Mouse (Mus musculus) lung, postnatal 0 days (tissue): ENCODE measurements at regions not wholly inside any gene's neighbourhood (a gene's known extent, or its start where the extent isn't known, plus 50 kb on each side); places are given as distances from the start of the nearest gene placed in this dataset.

Experiments used
- CTCF ChIP-seq: IDR thresholded peaks from 2 replicates; pipeline ENCODE4 v1.5.1; 2016; ENCODE audit warnings: antibody characterized with exemption, mild to moderate bottlenecking
- EP300 ChIP-seq: IDR thresholded peaks from 2 replicates; pipeline ENCODE4 v1.6.1; 2016; ENCODE audit warnings: antibody characterized with exemption, mild to moderate bottlenecking, control low read depth

DNA sequence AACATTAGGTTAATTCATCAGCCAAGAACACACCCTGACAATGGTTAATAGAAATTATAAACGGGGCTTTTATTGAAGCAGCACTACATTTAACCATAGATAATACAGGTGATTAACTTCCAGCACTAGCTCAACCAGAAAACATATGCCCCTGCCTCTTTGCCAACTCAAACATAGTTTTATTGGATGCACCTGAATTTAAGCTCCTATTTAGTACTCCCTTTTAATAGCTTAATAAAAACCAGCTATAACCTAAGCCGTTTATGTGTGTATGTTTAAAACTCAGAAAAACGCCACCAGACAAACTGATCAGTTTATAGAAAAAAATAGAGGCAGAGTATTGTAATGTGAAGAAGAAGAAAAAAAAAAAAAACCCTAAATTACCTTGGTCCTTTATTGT is 1201.4 kb downstream of the A830018L16Rik start:
- TF ChIP-seq CTCF = no peak
- TF ChIP-seq EP300 = no peak
